Mouse (Mus musculus) spleen, adult 2 months (tissue): Measurements from ENCODE around the gene S100a10. TPM values are rescaled to one million over a fixed set of nuclear protein-coding genes. Genes with fewer than 3 reads are reported as not detected.
"Not testable (repeated sequence)": the region's sequence is repeated elsewhere in the genome, so short reads cannot be mapped to it uniquely, and the experiment has no call there.

ENCODE experiments used
- DNase-seq, 2 experiments: peaks; one replicate each; pipeline versions ENCODE4 v3.0.0 to v3.0.0-alpha.2; 2012 to 2021; ENCODE audit warnings: low spot score in 2 of 2, low read depth in 1 of 2
- H3K27ac ChIP-seq: fragments of 200-500 bp; 2 replicates; pipeline ENCODE4 v1.5.1; 2012; ENCODE audit warnings: low read length, inconsistent platforms; ENCODE audit not compliant: insufficient read depth
- H3K27me3 ChIP-seq: fragments of 200-500 bp; 2 replicates; pipeline ENCODE4 v1.6.1; 2012; ENCODE audit warnings: mild to moderate bottlenecking, moderate library complexity, low read length, inconsistent platforms; ENCODE audit not compliant: control insufficient read depth, insufficient read depth
- H3K36me3 ChIP-seq: fragments of 200-500 bp; 2 replicates; pipeline ENCODE4 v1.6.1; 2012; ENCODE audit warnings: mild to moderate bottlenecking, low read length, inconsistent platforms; ENCODE audit not compliant: control insufficient read depth, insufficient read depth
- H3K4me1 ChIP-seq: fragments of 200-500 bp; 2 replicates; pipeline ENCODE4 v1.6.1; 2011; ENCODE audit warnings: inconsistent platforms; ENCODE audit not compliant: control insufficient read depth, insufficient read depth, insufficient read length
- H3K4me3 ChIP-seq: fragments of 200-500 bp; 2 replicates; pipeline ENCODE4 v1.5.1; 2011; ENCODE audit warnings: mild to moderate bottlenecking, inconsistent platforms; ENCODE audit not compliant: insufficient read depth, insufficient read length; ENCODE audit errors: extremely low read depth
- CTCF ChIP-seq: fragments of 200-500 bp; IDR thresholded peaks from 2 replicates; pipeline ENCODE4 v1.5.1; 2011; ENCODE audit warnings: mild to moderate bottlenecking, inconsistent platforms; ENCODE audit not compliant: insufficient read depth, insufficient read length, insufficient replicate concordance; ENCODE audit errors: extremely low read depth
- POLR2A ChIP-seq: fragments of 200-500 bp; IDR thresholded peaks from 2 replicates; pipeline ENCODE4 v1.6.1; 2011; ENCODE audit warnings: low read depth, low read length, inconsistent platforms
- WGBS: fragments of 180-500 bp; shearing (Covaris S2); methylation state at CpG from one replicate; pipeline ENCODE4 v1.1.7; 2018; 5-methylcytosine and 5-hydroxymethylcytosine counted together
- polyA plus RNA-seq: library from polyadenylated mRNA; depleted of rRNA; stranded (reverse); fragments of >200 nt; gene quantifications from 2 replicates; pipeline ENCODE4 v1.2.3, GENCODE M21; 2012

Gene S100a10
- polyA plus RNA-seq, 1 experiment: 36.2 TPM

DNA sequence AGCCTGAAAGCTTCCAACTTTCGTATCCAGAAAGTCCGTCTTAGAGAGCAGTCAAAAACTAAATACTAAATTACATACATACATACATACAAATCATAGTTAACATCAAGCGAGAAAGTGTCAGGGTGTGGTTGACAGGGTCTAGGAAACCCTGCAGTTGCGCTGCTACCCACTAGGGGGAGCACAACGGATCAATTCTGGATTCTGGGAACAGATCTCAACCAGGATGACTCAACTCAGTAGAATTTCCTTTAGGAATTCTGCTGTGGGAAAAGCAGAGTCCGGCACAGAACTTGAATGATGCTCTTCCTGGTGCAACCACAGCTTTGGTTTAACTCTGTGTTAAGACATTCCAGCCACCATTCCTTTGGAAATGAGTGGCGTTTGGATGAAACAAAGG is 32.3 kb upstream of the S100a10 start:
- no peak overlapping the region for H3K4me3 ChIP-seq
- no peaks in the 10 kb centered on the region for H3K27me3 ChIP-seq
- no peak overlapping the region for H3K27ac ChIP-seq
- DNase-seq: peak in 1 of 2 experiments; percentile 33
- WGBS: 50% methylated on average over 7 of the region's 7 CpGs
- TF ChIP-seq POLR2A (no peak), CTCF (peak; percentile 53; the same call in 1 of the 2 replicates)
- peaks cover 12% of the 10 kb centered on the region for H3K36me3 ChIP-seq
- peaks cover 2% of the 10 kb centered on the region; the same call in 1 of the 2 replicates for H3K4me1 ChIP-seq

- no peak overlapping the region for H3K27ac ChIP-seq
- DNase-seq: no peak
- no peak overlapping the region for H3K4me3 ChIP-seq
- no peaks in the 10 kb centered on the region for H3K27me3 ChIP-seq
- TF ChIP-seq CTCF (no peak), POLR2A (no peak)
- H3K36me3 ChIP-seq: peaks cover 12% of the 10 kb centered on the region
- 92% methylated on average over 3 of the region's 3 CpGs for WGBS
- H3K4me1 ChIP-seq: no peaks in the 10 kb centered on the region
Measured at GRCm38 (mm10) chr3:93527300-93527699, 27.6 kb upstream of the S100a10 start.

- no peak for TF ChIP-seq CTCF
- TF ChIP-seq POLR2A: no peak
- Histone ChIP-seq H3K4me1 (no peaks in the 10 kb centered on the region), H3K27me3 (no peaks in the 10 kb centered on the region), H3K27ac (no peak overlapping the region), H3K36me3 (peaks cover 12% of the 10 kb centered on the region), H3K4me3 (no peak overlapping the region)
- 80% methylated on average over 5 of the region's 5 CpGs for WGBS
- DNase-seq: no peak
Measured at GRCm38 (mm10) chr3:93528807-93529206, 26.1 kb upstream of the S100a10 start.

- TF ChIP-seq POLR2A (no peak), CTCF (no peak)
- no peaks in the 10 kb centered on the region for H3K4me1 ChIP-seq
- H3K27me3 ChIP-seq: no peaks in the 10 kb centered on the region
- H3K27ac ChIP-seq: no peak overlapping the region
- DNase-seq: no peak
- H3K4me3 ChIP-seq: no peak overlapping the region
- H3K36me3 ChIP-seq: no peaks in the 10 kb centered on the region
- whole genome bisulfite sequencing: 71% methylated on average over 2 of the region's 2 CpGs
Measured at GRCm38 (mm10) chr3:93537068-93537576, 17.8 kb upstream of the S100a10 start.

- no peak for TF ChIP-seq POLR2A
- no peak for TF ChIP-seq CTCF
- no peak overlapping the region for H3K4me3 ChIP-seq
- WGBS: 84% methylated on average over 2 of the region's 2 CpGs
Measured at GRCm38 (mm10) chr3:93538486-93538885, 16.4 kb upstream of the S100a10 start.

GRCm38 (mm10) chr3:93541501-93541900 is 13.4 kb upstream of the S100a10 start:
- no peak for DNase-seq
- WGBS: 90% methylated on average over 2 of the region's 2 CpGs

More at GRCm38 (mm10) chr3:93538486-93538885, 16.4 kb upstream of the S100a10 start:
- no peaks in the 10 kb centered on the region for H3K36me3 ChIP-seq
- DNase-seq: no peak
- no peaks in the 10 kb centered on the region for H3K27me3 ChIP-seq
- H3K27ac ChIP-seq: no peak overlapping the region
- no peaks in the 10 kb centered on the region for H3K4me1 ChIP-seq

GRCm38 (mm10) chr3:93544170-93544569 is 10.7 kb upstream of the S100a10 start:
- not testable (repeated sequence) for H3K27me3 ChIP-seq, H3K4me3 ChIP-seq, H3K27ac ChIP-seq, H3K36me3 ChIP-seq, DNase-seq
- H3K4me1 ChIP-seq: peaks cover 13% of the 10 kb centered on the region
- 23% methylated on average over 6 of the region's 6 CpGs for WGBS

More at GRCm38 (mm10) chr3:93541501-93541900, 13.4 kb upstream of the S100a10 start:
- Histone ChIP-seq H3K27ac (no peak overlapping the region), H3K4me1 (no peaks in the 10 kb centered on the region), H3K27me3 (no peaks in the 10 kb centered on the region), H3K4me3 (no peak overlapping the region), H3K36me3 (no peaks in the 10 kb centered on the region)
- no peak for TF ChIP-seq POLR2A
- TF ChIP-seq CTCF: no peak
